Mouse (Mus musculus) hindbrain, embryonic 11.5 days (tissue): ENCODE data around the gene Cstb. TPM values are rescaled to one million over a fixed set of nuclear protein-coding genes. Genes with fewer than 3 reads are reported as not detected.

ENCODE experiments used
- ATAC-seq: fragments of 200-750 bp; cut with Nextera tagmentation; 2 replicates; pipeline ENCODE4 v1.8.0; 2017; ENCODE audit warnings: mild to moderate bottlenecking, moderate TSS enrichment, moderate library complexity; ENCODE audit not compliant: low FRiP score
- DNase-seq: peaks from one replicate; pipeline ENCODE4 v3.0.0-alpha.2; 2015; ENCODE audit warnings: low spot score
- H3K27ac ChIP-seq: fragments of 300-500 bp; sonication (generic); 2 replicates; pipeline ENCODE4 v1.5.1; 2014; ENCODE audit warnings: mild to moderate bottlenecking, low read depth, low read length
- H3K27me3 ChIP-seq: fragments of 300-500 bp; sonication (generic); 2 replicates; pipeline ENCODE4 v1.6.1; 2014; ENCODE audit warnings: mild to moderate bottlenecking, low read length, moderate library complexity, mixed read lengths; ENCODE audit not compliant: control insufficient read depth, insufficient read depth
- H3K36me3 ChIP-seq: fragments of 300-500 bp; sonication (generic); 2 replicates; pipeline ENCODE4 v1.6.1; 2014; ENCODE audit warnings: mild to moderate bottlenecking, low read length, moderate library complexity, mixed read lengths; ENCODE audit not compliant: control insufficient read depth, insufficient read depth
- H3K4me1 ChIP-seq: fragments of 300-500 bp; sonication (generic); replicated peaks from 2 replicates; pipeline ENCODE4 v1.6.1; 2014; ENCODE audit warnings: low read length, mixed read lengths; ENCODE audit not compliant: control insufficient read depth, insufficient read depth
- H3K4me2 ChIP-seq: fragments of 300-500 bp; sonication (generic); replicated peaks from 2 replicates; pipeline ENCODE4 v1.6.1; 2014; ENCODE audit warnings: mild to moderate bottlenecking, low read depth, low read length
- H3K4me3 ChIP-seq: fragments of 300-500 bp; sonication (generic); 2 replicates; pipeline ENCODE4 v1.5.1; 2014; ENCODE audit warnings: low read depth, low read length
- H3K9ac ChIP-seq: fragments of 300-500 bp; sonication (generic); 2 replicates; pipeline ENCODE4 v1.6.1; 2014; ENCODE audit warnings: low read depth, low read length
- H3K9me3 ChIP-seq: fragments of 300-500 bp; sonication (generic); 2 replicates; pipeline ENCODE4 v1.6.1; 2016; ENCODE audit warnings: low read length; ENCODE audit not compliant: control insufficient read depth
- WGBS: fragments of 180-500 bp; shearing (Covaris S2); extraction: QIAGEN DNeasy Blood & Tissue Kit; methylation state at CpG from one replicate; pipeline ENCODE4 v1.1.7; 2014; 5-methylcytosine and 5-hydroxymethylcytosine counted together
- polyA plus RNA-seq: library from polyadenylated mRNA; unstranded; fragments of >200 nt; fragmentation: Nextera tagmentation; extraction: Ambion mirVana; gene quantifications from 2 replicates; pipeline ENCODE4 v1.2.1, GENCODE M21; 2014

Cstb gene
- polyA plus RNA-seq, 1 experiment from 2014 or later = 117 TPM

DNA sequence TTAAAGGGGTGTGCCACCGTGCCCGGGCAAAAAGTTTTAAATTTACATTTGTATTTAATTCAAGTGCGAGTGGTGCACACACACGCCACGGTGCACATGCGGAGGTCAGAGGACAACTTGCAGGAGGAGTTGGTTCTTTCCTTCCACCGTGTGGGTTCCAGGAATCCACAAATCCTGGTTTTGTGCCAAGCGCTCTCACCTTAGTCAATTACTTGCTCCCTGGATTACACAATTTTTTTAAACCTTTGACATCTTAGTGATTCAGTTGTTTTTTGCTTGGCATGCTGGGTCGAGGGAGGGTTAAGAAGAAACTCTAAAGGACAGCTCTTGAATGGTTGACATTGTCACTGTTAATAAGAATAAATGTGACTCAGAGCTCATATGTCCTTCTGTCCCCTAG is 41.2 kb downstream of the Cstb start:
- Histone ChIP-seq H3K27me3 (no peaks in the 10 kb centered on the region), H3K4me1 (no peaks in the 10 kb centered on the region), H3K9ac (no peak overlapping the region), H3K4me3 (no peak overlapping the region), H3K27ac (no peak overlapping the region), H3K9me3 (no peaks in the 10 kb centered on the region), H3K4me2 (no peak overlapping the region), H3K36me3 (no peaks in the 10 kb centered on the region)
- no peak for DNase-seq
- 89% methylated on average over 9 of the region's 9 CpGs for WGBS
- ATAC-seq = no peak

DNA sequence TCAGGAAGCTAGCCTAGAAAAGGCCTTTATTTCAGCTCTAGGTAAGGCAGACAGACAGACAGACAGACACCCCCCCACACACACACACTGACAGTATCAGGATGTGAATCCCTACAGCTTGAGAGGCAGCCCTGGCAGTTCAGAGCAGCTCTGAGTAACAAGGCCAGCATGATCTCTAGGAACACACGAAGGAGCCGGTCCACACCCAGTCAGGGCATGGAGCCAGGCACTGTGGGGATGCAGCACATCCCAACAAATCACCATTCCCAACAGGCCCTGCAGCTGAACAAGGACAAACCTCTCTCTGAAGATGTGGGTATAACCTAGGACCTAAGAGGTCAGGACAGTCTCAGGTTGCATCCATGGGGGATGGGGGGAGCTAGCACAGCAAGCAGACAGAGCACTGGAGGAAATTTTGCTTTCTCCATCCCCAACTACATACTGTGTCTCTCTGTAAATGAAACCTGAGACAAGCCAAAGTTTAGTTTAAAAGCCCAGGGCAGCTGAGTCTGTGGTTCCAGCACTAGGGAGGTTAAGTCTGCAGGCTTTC is 42.4 kb downstream of the Cstb start:
- Histone ChIP-seq H3K9me3 (no peaks in the 10 kb centered on the region), H3K4me3 (no peak overlapping the region), H3K4me1 (no peaks in the 10 kb centered on the region), H3K4me2 (no peak overlapping the region), H3K27me3 (no peaks in the 10 kb centered on the region), H3K9ac (no peak overlapping the region), H3K36me3 (no peaks in the 10 kb centered on the region), H3K27ac (no peak overlapping the region)
- 47% methylated on average over 2 of the region's 2 CpGs for WGBS
- DNase-seq (no peak), ATAC-seq (no peak)

GRCm38 (mm10) chr10:78470582-78471313 is 45.3 kb downstream of the Cstb start:
- DNase-seq = peak; percentile 42
- Histone ChIP-seq H3K9me3 (no peaks in the 10 kb centered on the region), H3K9ac (no peak overlapping the region), H3K4me1 (no peaks in the 10 kb centered on the region), H3K4me2 (peak overlapping the region; percentile 19), H3K4me3 (no peak overlapping the region), H3K27me3 (no peaks in the 10 kb centered on the region), H3K36me3 (no peaks in the 10 kb centered on the region), H3K27ac (no peak overlapping the region)
- 0 out of 2 replicates have a peak, but pooled peaks have one; percentile 52 for ATAC-seq
- 25% methylated on average over 15 of the region's 15 CpGs for WGBS

- DNase-seq (no peak), ATAC-seq (no peak)
- no peaks in the 10 kb centered on the region for H3K9me3 ChIP-seq
- H3K4me3 ChIP-seq = no peak overlapping the region
- 75% methylated on average over 3 of the region's 3 CpGs for WGBS
- no peak overlapping the region for H3K9ac ChIP-seq
- H3K27me3 ChIP-seq = no peaks in the 10 kb centered on the region
- no peak overlapping the region for H3K4me2 ChIP-seq
- no peak overlapping the region for H3K27ac ChIP-seq
- H3K4me1 ChIP-seq = no peaks in the 10 kb centered on the region
- no peaks in the 10 kb centered on the region for H3K36me3 ChIP-seq
These were observed 46.6 kb downstream of the Cstb start for GRCm38 (mm10) chr10:78472046-78472445.

GRCm38 (mm10) chr10:78473434-78473833 is 48.0 kb downstream of the Cstb start:
- ATAC-seq (no peak), DNase-seq (no peak)
- no peaks in the 10 kb centered on the region for H3K27me3 ChIP-seq
- no peaks in the 10 kb centered on the region for H3K9me3 ChIP-seq
- H3K9ac ChIP-seq = no peak overlapping the region
- H3K27ac ChIP-seq = no peak overlapping the region
- no peak overlapping the region for H3K4me3 ChIP-seq
- H3K4me2 ChIP-seq = no peak overlapping the region
- H3K36me3 ChIP-seq = no peaks in the 10 kb centered on the region
- H3K4me1 ChIP-seq = no peaks in the 10 kb centered on the region
- WGBS = 70% methylated on average over 5 of the region's 5 CpGs

- no peak overlapping the region for H3K9ac ChIP-seq
- no peaks in the 10 kb centered on the region for H3K27me3 ChIP-seq
- no peak overlapping the region for H3K27ac ChIP-seq
- no peak overlapping the region for H3K4me3 ChIP-seq
- WGBS = 78% methylated on average over 8 of the region's 8 CpGs
- no peaks in the 10 kb centered on the region for H3K36me3 ChIP-seq
- DNase-seq (no peak), ATAC-seq (no peak)
- H3K9me3 ChIP-seq = no peaks in the 10 kb centered on the region
- no peaks in the 10 kb centered on the region for H3K4me1 ChIP-seq
- no peak overlapping the region for H3K4me2 ChIP-seq
These were observed 49.3 kb downstream of the Cstb start for GRCm38 (mm10) chr10:78474759-78475158.

DNA sequence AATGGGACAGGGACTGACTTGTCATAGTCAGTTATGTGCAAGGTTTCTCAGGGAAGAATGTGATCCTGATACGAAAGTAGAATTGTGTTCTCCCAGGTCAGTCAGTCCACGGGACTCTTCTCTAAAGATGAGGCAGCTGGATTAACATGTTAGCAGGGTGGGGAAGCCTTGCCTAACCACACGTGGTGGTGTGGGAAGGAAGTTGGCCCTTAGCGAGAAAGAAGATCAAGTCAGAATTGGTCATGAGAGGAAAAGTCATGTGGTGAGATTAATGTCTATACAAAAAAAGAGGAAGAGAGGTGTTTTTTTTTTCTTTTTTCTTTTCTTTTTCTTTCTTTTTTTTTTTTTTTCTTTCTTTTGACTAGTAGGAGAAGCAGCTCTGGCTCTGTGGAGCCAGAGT is 51.4 kb downstream of the Cstb start:
- Histone ChIP-seq H3K9me3 (no peaks in the 10 kb centered on the region), H3K4me2 (no peak overlapping the region), H3K27ac (no peak overlapping the region), H3K4me3 (no peak overlapping the region), H3K4me1 (no peaks in the 10 kb centered on the region), H3K36me3 (no peaks in the 10 kb centered on the region), H3K9ac (no peak overlapping the region), H3K27me3 (no peaks in the 10 kb centered on the region)
- 82% methylated on average over 4 of the region's 4 CpGs for WGBS
- DNase-seq = no peak
- no peak for ATAC-seq

Other genes starting within 250 kb of the Cstb start
- 14.1 and 18.7 TPM in 2 replicates for gene Pwp2, start 240.5 kb upstream of the Cstb start, polyA plus RNA-seq
- 17.7 and 21.2 TPM in 2 replicates for gene Trappc10, start 181.0 kb upstream of the Cstb start, polyA plus RNA-seq
- gene Agpat3, start 73.2 kb upstream of the Cstb start, polyA plus RNA-seq = 44.1 and 46.0 TPM in 2 replicates
- gene Rrp1, start 12.6 kb upstream of the Cstb start, polyA plus RNA-seq = 225 and 242 TPM in 2 replicates
- 6.8 TPM in 2 replicates for gene Pdxk, start 39.3 kb downstream of the Cstb start, polyA plus RNA-seq
- 0.15 TPM in 1 of 2 replicates, not detected in the other for gene Olfr1358, start 91.8 kb downstream of the Cstb start, polyA plus RNA-seq
- 27.5 and 31.2 TPM in 2 replicates for gene Ilvbl, start 148.7 kb downstream of the Cstb start, polyA plus RNA-seq
- gene Syde1, start 166.3 kb downstream of the Cstb start, polyA plus RNA-seq = 10.0 and 11.9 TPM in 2 replicates
- gene Olfr1357, start 192.4 kb downstream of the Cstb start, polyA plus RNA-seq = not detected in 2 replicates